Mouse (Mus musculus) lung, adult 2 months (tissue): ENCODE measurements around the gene Tgoln1.

ENCODE experiments used
- CTCF ChIP-seq: fragments of 200-500 bp; IDR thresholded peaks from 2 replicates; pipeline ENCODE4 v1.5.1; 2011; ENCODE audit warnings: mild to moderate bottlenecking, low read length, control low read depth; ENCODE audit not compliant: insufficient read depth
- POLR2A ChIP-seq: fragments of 200-500 bp; IDR thresholded peaks from 2 replicates; pipeline ENCODE4 v1.6.1; 2011; ENCODE audit warnings: low read depth, mild to moderate bottlenecking, control low read depth, low read length, borderline replicate concordance; ENCODE audit errors: extremely low read depth

GRCm38 (mm10) chr6:72634311-72634710 lies 17.5 kb upstream of the Tgoln1 start:
- TF ChIP-seq CTCF (no peak), POLR2A (no peak)
